In genomic region chr6:120151616-120152053, GRCm38 (mm10) we compare ENCODE assay signal across 14 mouse cellular contexts. TPM values are rescaled to one million over a fixed set of nuclear protein-coding genes. Genes with fewer than 3 reads are reported as not detected.
DNase-seq lines count a peak whose midpoint lies in the region; TF ChIP-seq lines count a peak whose summit lies in the region.
"Had no signal": no experiment of that assay in that cellular context is flagged by ENCODE, and none has a peak within 500 bp of the region (broad histone marks: within the 10 kb centered on the region; RNA-seq: fewer than 3 reads in every experiment).

No protein-coding gene starts in this region.

- intact Hi-C loops in heart, adult 2 months (cut with DNase I), result no loop called here
- intact Hi-C loops in left cerebral cortex, postnatal 10 days (cut with DNase I), result no loop called here

- H3K27me3 ChIP-seq in heart, adult 2 months (ENCODE audit: control insufficient read depth, insufficient read depth, low read length), result no peaks in the 10 kb centered on the region
- H3K27me3 ChIP-seq: embryonic facial prominence, embryonic 15.5 days had no signal

- TF ChIP-seq EP300 in heart, adult 2 months (IDR thresholded peaks at IDR 0.05; ENCODE audit: insufficient read depth, low read depth, low read length), result no peak

- no peak for TF ChIP-seq POLR2A in heart, adult 2 months (IDR thresholded peaks at IDR 0.05; ENCODE audit: insufficient read depth, low read depth, low read length)

- peak; percentile 36 for TF ChIP-seq CTCF in heart, adult 2 months (IDR thresholded peaks at IDR 0.05)

- no peak overlapping the region for H3K4me3 ChIP-seq in heart, adult 2 months
- no peak overlapping the region for H3K4me3 ChIP-seq in macrophage (ENCODE audit: inconsistent target)
- H3K4me3 ChIP-seq: embryonic facial prominence, embryonic 15.5 days had no signal

- H3K79me2 ChIP-seq in heart, adult 2 months (replicated peaks; ENCODE audit: control insufficient read depth, insufficient read depth, low read length), result no peaks in the 10 kb centered on the region
- H3K79me2 ChIP-seq in macrophage (ENCODE audit: inconsistent target), result no peaks in the 10 kb centered on the region

- H3K9ac ChIP-seq in heart, adult 2 months (ENCODE audit: low read depth, low read length), result no peak overlapping the region
- H3K9ac ChIP-seq: embryonic facial prominence, embryonic 15.5 days; lung, embryonic 14.5 days had no signal

- H3K4me1 ChIP-seq in heart, adult 2 months (ENCODE audit: control insufficient read depth, insufficient read depth, low read length), result peaks cover 20% of the 10 kb centered on the region

- WGBS in heart, adult 2 months, result 51% methylated on average over 3 of the region's 3 CpGs
- 52% methylated on average over 3 of the region's 3 CpGs for WGBS in macrophage (ENCODE audit: missing documents)

- peak; percentile 52 to 61 for DNase-seq in heart, adult 2 months
- no peak for DNase-seq in heart, postnatal 4 days
- peak; percentile 81 for DNase-seq in A20 (ENCODE audit: low read depth, low spot score)
- DNase-seq in ZHBTc4 (ENCODE audit: low read depth, low spot score), result peak; percentile 51
- DNase-seq in left cerebral cortex, postnatal 10 days (ENCODE audit: extremely low spot score in 1 of 2, low spot score in 2 of 2), result no peak
- no peak for DNase-seq in adrenal gland, postnatal 25 days
- DNase-seq in ovary, adult 18-20 months (ENCODE audit: low spot score), result no peak
- DNase-seq: cerebellum, adult 2 months; kidney, adult 18-20 months; lung, embryonic 14.5 days had no signal

- H3K27ac ChIP-seq in heart, adult 2 months, result peak overlapping the region; percentile 81
- H3K27ac ChIP-seq in macrophage, result peak overlapping the region; percentile 95
- H3K27ac ChIP-seq: embryonic facial prominence, embryonic 15.5 days had no signal

- no peaks in the 10 kb centered on the region for H3K36me3 ChIP-seq in heart, adult 2 months (ENCODE audit: control insufficient read depth, insufficient read depth, low read length)
- no peaks in the 10 kb centered on the region for H3K36me3 ChIP-seq in macrophage (ENCODE audit: inconsistent target)
- H3K36me3 ChIP-seq: embryonic facial prominence, embryonic 15.5 days had no signal

RNA-seq across cellular contexts. Expression of gene Ninj2, which starts 58.5 kb away (rescaled TPM):
- total RNA-seq in heart, adult 2 months (2021), result not detected
- not detected in 2 replicates for polyA plus RNA-seq in heart, adult 2 months (2012; rRNA removed)
- total RNA-seq in heart, postnatal 4 days (2021), result not detected
- total RNA-seq in macrophage (2018; cell fraction: chromatin; rRNA removed), result not detected
- under 1 TPM in 6 of 26 experiments, not detected in 20; 0.18 to 0.34 (median 0.29) TPM for total RNA-seq in macrophage (2018; cell fraction: cytosol; rRNA removed)
- total RNA-seq in macrophage (2018; cell fraction: nucleus; rRNA removed), result not detected
- polyA plus RNA-seq in macrophage (2018), result not detected in 3 replicates
- total RNA-seq in left cerebral cortex, postnatal 10 days (2021), result under 1 TPM; 0.43 to 0.45 TPM
- total RNA-seq in adrenal gland, postnatal 25 days (2021), result not detected in 2 replicates
- total RNA-seq: hematopoietic stem cell, adult 5-6 weeks had no signal
- polyA plus RNA-seq: embryonic facial prominence, embryonic 15.5 days; stomach, embryonic 14.5 days had no signal

Comparison
In these comparisons a context has a peak if more than half of its experiments do, and no peak if none do; other contexts are left out.
1. DNase-seq: peak in heart, adult 2 months (2 of 2), A20 (single experiment) and ZHBTc4 (single experiment); none in heart, postnatal 4 days (single experiment), left cerebral cortex, postnatal 10 days (0 of 2), adrenal gland, postnatal 25 days (single experiment) and ovary, adult 18-20 months (single experiment).